Mouse (Mus musculus): Measurements from ENCODE around the gene Zbtb45. TPM values are rescaled to one million over a fixed set of nuclear protein-coding genes. Genes with fewer than 3 reads are reported as not detected.
A peak's percentile ranks its signal among the peaks of the same experiment; 100 is the strongest.

Gene Zbtb45
- total RNA-seq (2021), result 1 to 10 TPM; 8.4 to 9.2 TPM
- long read RNA-seq, experiment 1, transcript Zbtb45-201 (3 exons, 2,171 nt), result major isoform, 13 of 17 reads
- long read RNA-seq, experiment 1, partial matches to known transcripts, result 1 of 17 reads
- long read RNA-seq, experiment 1, other reads (novel, unspliced or antisense), result 3 of 17 reads
- long read RNA-seq, experiment 2, transcript Zbtb45-201 (3 exons, 2,171 nt), result major isoform, 11 of 21 reads
- long read RNA-seq, experiment 2, partial matches to known transcripts, result 0 of 21 reads
- long read RNA-seq, experiment 2, other reads (novel, unspliced or antisense), result 8 of 21 reads

- intact Hi-C loops (cut with DNase I), result no loop called here
- DNase-seq, result no peak
Observed at GRCm38 (mm10) chr7:13010005-13010908, at the start of gene Zbtb45. Gene Zbtb45, minus strand, starts transcription at chr7:13010034.

GRCm38 (mm10) chr7:13059536-13059935 lies 49.7 kb upstream of the Zbtb45 start:
- intact Hi-C loops (cut with DNase I), result no loop called here
- DNase-seq, result no peak

GRCm38 (mm10) chr7:13056913-13057700 lies 47.3 kb upstream of the Zbtb45 start:
- intact Hi-C loops (cut with DNase I), result no loop called here
- no peak for DNase-seq

- intact Hi-C loops (cut with DNase I), result loop anchor here (5.0 kb wide), 1 partner anchor 223 kb away; the partner anchor contains the start of genes Lig1 and Zswim9
- DNase-seq, result peak; percentile 87 to 90
Observed at GRCm38 (mm10) chr7:13054287-13055010, 44.6 kb upstream of the Zbtb45 start, which contains the start of gene Mzf1. Gene Mzf1, minus strand, starts transcription at chr7:13054764.

- intact Hi-C loops (cut with DNase I), result loop anchor here (5.0 kb wide), 1 partner anchor 223 kb away; the partner anchor contains the start of genes Lig1 and Zswim9
Observed at GRCm38 (mm10) chr7:13053961-13054286, 44.1 kb upstream of the Zbtb45 start.

GRCm38 (mm10) chr7:13053501-13053900 lies 43.7 kb upstream of the Zbtb45 start:
- DNase-seq, result no peak
- intact Hi-C loops (cut with DNase I), result loop anchor here (5.0 kb wide), 1 partner anchor 224 kb away; the partner anchor contains the start of genes Lig1 and Zswim9

More at GRCm38 (mm10) chr7:13053961-13054286, 44.1 kb upstream of the Zbtb45 start:
- no peak for DNase-seq

- no peak for DNase-seq
- intact Hi-C loops (cut with DNase I), result loop anchor here (5.0 kb wide), 1 partner anchor 224 kb away; the partner anchor contains the start of genes Lig1 and Zswim9
Observed at GRCm38 (mm10) chr7:13053001-13053400, 43.2 kb upstream of the Zbtb45 start.

- intact Hi-C loops (cut with DNase I), result loop anchor here (1.0 kb wide), 1 partner anchor 37 kb away; no protein-coding TSS in a partner anchor
- peak; percentile 63 to 76 for DNase-seq
Observed at GRCm38 (mm10) chr7:13046084-13046483, 36.2 kb upstream of the Zbtb45 start.

GRCm38 (mm10) chr7:13044254-13044625 lies 34.4 kb upstream of the Zbtb45 start:
- DNase-seq, result no peak
- intact Hi-C loops (cut with DNase I), result loop anchor here (2.0 kb wide), 1 partner anchor 133 kb away; no protein-coding TSS in a partner anchor

GRCm38 (mm10) chr7:13043445-13044253 lies 33.8 kb upstream of the Zbtb45 start:
- intact Hi-C loops (cut with DNase I), result loop anchor here (2.0 kb wide), 1 partner anchor 133 kb away; no protein-coding TSS in a partner anchor
- peak; percentile 31 to 35 for DNase-seq

- DNase-seq, result no peak
- intact Hi-C loops (cut with DNase I), result no loop called here
Observed at GRCm38 (mm10) chr7:13043120-13043444, 33.2 kb upstream of the Zbtb45 start.

- intact Hi-C loops (cut with DNase I), result no loop called here
- DNase-seq, result no peak
Observed at GRCm38 (mm10) chr7:13042511-13042910, 32.7 kb upstream of the Zbtb45 start.

- DNase-seq, result no peak
- intact Hi-C loops (cut with DNase I), result no loop called here
Observed at GRCm38 (mm10) chr7:13041256-13041655, 31.4 kb upstream of the Zbtb45 start.

GRCm38 (mm10) chr7:13039181-13039580 lies 29.3 kb upstream of the Zbtb45 start:
- DNase-seq, result no peak
- intact Hi-C loops (cut with DNase I), result no loop called here

GRCm38 (mm10) chr7:13038621-13039169 lies 28.9 kb upstream of the Zbtb45 start:
- intact Hi-C loops (cut with DNase I), result no loop called here
- DNase-seq, result peak in 1 of 2 experiments; percentile 34

- intact Hi-C loops (cut with DNase I), result no loop called here
Observed at GRCm38 (mm10) chr7:13037901-13038555, 28.2 kb upstream of the Zbtb45 start, which contains the start of gene Ube2m. Gene Ube2m, minus strand, starts transcription at chr7:13038275.

GRCm38 (mm10) chr7:13037366-13037765 lies 27.5 kb upstream of the Zbtb45 start:
- no peak for DNase-seq
- intact Hi-C loops (cut with DNase I), result no loop called here

More at GRCm38 (mm10) chr7:13037901-13038555, 28.2 kb upstream of the Zbtb45 start, which contains the start of gene Ube2m:
- peak; percentile 99 for DNase-seq

GRCm38 (mm10) chr7:13036806-13037205 lies 27.0 kb upstream of the Zbtb45 start:
- intact Hi-C loops (cut with DNase I), result no loop called here
- no peak for DNase-seq

All from heart, postnatal 14 days (tissue).